Mouse (Mus musculus) cerebellum, adult 8-10 months (tissue): ENCODE results near the gene Apbb1ip.

Experiments
- DNase-seq: peaks from one replicate; pipeline ENCODE4 v3.0.0; 2022

The Apbb1ip gene

DNA sequence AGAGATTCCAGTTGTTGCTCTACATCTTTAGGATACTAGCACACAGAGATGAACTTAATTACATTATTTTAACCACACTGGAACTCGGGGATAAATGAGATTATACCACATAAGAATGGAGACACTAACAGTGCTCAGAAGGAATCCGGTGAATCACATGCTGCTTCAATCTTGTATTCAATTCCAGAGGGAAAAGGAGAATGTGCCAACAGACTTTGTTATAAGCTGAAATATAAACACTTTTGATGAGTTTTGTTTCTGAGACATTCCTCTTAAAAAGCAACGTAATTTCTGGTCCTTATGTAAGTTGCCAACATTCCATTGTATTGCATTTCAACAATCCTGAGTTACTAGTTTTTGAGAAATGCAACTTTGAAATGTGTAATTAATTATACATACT is 1.8 kb downstream of the Apbb1ip start:
- no peak for DNase-seq

DNA sequence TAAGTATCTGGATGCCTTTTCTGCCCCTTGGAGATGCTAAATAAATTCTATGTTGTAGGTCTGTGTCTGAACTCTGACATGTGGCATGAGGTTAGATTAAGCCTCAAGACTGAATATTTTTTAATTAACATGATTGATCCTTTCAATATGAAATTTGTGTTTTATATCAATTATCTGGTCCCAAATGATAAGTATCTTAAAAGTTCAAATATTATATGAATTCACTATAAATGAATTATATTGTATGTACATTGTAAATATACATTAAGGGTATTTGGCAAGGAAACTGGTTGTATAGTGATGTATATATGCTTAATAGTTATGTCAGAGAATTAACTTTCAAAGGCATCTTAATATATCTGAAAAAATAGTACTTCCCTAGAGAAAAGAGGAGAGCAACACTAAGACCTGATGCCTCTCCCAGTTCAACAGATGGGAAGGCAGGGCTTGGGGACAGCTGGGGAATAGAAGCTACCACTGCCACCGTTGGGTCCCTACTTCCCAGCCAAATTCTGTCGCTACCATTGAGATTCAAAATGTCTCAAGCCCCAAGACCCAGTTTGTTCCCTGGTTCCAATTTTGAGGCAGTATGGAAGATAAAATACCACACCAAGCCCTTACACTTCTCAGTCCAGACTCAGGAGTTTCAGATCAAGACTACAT is 2.8 kb downstream of the Apbb1ip start:
- no peak for DNase-seq

DNA sequence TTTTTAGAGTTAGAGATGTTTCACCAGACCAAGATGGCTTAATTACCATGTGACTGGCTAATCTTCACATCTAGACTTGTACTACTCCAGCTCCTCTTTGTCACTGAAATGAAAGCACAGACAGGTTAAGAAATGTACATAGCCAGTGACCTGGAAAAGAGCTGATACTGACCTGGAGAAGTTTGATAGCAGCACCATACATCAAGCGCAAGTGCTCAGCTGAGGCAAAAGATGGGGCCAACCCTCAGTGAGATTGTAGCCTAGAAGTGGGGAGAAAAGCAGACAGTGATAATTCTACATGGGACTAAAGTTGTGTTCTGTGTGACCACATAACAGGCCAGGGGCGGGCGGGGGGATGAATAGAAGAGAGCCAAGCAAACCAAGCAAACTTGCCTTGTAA is 3.9 kb downstream of the Apbb1ip start:
- DNase-seq: no peak

DNA sequence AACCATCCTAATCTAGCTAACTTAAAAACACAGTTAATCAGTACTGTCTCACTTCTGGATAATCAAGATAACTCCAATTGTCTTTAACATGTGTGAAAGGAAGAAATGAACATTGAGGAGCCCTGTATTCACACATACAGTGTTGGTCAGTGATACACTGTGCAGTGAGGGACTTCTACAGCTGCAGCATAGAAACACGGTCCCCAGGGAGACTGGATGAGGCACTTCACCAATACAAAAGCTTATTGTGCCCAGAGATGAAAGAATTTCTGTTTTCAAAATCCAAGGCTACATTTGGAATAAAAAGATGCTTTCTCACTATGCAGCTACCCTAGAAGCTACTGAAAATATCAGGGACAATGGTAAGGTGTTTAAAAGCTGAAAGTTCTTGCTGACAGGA is 7.0 kb downstream of the Apbb1ip start:
- DNase-seq: no peak

DNA sequence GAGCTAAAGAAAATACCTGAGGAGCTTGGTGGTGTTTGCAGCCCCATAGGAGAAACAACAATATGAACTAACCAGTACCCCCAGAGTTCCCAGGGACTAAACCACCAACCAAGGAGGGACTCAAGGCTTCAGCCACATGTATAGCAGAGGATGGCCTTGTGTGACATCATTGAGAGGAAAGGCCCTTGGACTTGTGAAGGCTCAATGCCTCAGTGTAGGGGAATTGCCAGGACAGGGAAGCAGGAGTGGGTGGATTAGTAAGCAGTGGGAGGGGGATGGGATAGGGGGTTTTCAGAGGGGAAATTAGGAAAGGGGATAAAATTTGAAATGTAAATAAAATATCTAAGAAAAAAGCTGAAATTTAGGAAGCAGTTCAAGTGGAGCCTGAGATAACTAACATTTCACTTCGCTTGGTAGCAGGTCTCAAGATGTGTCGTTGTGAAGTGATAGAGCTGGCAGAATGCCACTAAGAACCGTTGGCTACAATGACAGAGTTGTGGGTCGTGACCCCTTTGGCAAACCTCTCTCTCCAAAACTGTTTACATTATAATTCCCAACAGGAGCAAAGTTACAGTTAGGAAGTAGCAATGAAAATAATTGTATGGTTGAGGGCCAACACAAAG is 7.6 kb downstream of the Apbb1ip start:
- no peak for DNase-seq

DNA sequence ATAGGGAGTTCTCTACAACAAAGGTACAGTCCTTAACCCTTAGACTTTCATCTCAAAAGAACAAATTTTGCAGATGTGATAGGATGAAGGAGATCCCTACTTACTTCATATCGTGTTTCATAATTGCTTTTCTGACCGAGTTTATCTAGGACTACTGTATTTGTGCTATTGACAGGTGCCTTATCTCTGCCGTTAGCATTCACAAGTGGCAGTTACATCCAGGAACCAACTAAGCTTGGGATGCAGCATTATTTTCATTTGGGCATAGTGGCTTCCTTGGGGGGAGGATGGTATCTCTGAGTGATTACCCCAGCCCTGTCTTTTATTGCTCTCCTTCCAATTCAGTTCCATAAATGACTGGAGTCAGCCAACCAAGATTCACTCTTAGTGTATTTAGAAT is 8.2 kb downstream of the Apbb1ip start:
- DNase-seq: no peak

DNA sequence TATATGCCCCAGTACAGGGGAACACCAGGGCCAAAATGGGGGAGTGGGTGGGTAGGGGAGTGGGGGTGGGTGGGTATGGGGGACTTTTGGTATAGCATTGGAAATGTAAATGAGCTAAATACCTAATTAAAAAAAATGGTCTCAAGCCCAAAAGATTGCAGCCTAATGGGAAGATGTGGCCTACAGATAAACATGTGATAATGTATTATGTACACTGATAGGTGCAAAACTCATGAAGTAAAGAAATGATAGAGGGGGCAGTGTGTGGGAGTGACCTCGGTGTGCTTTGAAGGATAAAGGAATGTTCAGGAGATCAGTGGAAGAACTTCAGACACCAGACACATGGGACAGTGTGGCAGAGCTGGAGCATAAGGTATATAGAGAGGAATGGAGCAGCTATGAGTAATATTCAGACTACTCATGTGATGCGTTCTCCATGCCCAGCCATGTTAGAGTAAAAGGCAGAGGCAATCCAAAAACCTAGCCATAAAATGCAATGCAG is 9.3 kb downstream of the Apbb1ip start:
- DNase-seq: no peak

DNA sequence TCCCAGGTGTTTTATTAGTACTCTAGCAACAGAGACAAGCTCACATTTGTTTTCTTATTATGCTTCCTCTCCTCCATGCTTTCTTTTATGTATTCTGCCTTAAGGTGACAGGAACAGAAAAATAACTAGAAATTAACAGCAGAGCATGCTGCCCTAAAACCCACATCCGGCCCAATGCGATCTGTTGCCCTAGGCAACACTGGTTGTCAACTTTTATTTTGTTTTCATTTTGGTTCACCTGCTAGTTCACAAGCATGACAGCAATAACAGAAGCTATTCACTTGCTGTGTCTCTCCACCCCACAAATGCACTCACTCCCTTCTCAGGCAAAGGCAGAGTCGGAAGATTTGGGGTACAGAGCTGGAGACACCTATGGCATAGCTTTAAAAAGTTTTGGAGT is 10.3 kb downstream of the Apbb1ip start:
- DNase-seq: no peak

DNA sequence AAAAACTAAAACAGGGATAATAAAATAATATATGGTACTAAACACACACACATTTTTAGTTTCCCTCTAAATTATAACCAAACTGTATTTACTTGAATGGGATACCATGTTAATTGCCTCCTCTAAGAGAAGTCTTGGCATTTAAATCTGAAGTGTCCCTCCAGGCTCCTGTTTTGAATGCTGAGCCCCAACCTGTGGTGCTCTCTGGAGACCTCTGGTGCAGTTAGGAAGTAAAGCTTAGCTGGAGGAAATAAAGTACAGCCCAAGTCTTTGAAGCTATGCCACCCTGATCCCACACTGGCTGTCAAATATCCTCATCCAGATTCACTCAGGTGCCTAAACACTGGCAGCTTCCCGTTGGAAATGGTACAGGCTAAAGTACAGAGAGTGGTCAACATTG is 10.9 kb downstream of the Apbb1ip start:
- DNase-seq: no peak

DNA sequence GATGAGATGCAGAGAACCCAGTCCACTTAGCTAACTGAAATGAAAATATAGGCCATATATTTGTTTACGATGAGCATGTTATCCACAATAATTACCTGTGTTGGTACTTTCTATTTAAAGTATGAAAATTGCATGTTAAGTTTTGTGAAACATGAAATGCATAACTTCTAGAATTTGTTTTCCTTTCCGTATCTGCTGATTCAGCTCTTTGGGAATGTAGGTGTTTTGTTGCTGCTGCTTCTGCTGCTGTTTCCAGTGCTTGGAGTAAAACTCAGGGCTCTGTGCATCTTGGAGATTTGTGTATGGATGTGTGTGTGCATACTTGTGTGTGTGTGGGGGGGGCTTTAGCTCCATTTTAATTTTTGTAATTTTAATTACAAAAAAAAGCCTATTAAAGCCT is 14.8 kb downstream of the Apbb1ip start:
- no peak for DNase-seq

DNA sequence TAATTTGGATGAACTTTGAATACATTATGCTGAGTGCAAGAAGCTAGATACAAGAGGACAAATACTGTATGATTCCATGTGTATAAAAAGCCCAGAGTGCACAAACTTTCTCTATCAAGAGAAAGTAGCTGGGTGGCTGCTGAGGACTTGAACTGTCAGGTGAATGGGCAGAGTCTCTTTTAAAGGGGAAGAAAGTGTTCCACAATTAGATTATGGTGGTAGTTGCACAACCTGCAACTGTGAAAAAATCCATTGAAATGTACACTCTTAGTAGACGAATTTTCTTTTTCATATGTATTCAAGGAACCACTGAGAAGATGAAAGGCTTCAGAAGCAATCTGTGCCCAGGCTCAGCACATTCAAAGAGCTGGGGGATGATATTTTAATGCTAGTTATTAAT is 15.7 kb downstream of the Apbb1ip start:
- no peak for DNase-seq

DNA sequence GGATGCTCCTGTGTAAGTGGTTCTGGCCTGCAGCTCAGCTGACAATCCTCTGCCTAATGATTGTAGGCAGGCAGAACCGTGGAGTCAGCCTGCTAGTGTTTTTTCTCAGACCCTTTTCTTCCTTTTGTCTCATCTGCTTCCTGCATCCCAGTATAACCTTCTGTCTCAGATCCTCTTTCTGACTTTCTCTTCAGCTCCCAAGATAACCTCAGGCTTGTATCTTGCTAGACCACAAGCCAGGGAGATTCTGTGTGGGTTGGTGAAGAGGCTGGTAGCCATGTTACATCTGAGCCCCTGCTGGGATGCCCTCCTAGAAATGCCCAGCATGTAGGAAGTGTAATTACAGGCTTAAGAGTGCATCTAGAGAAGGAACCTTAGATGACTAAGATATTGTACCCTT is 16.5 kb downstream of the Apbb1ip start:
- no peak for DNase-seq

DNA sequence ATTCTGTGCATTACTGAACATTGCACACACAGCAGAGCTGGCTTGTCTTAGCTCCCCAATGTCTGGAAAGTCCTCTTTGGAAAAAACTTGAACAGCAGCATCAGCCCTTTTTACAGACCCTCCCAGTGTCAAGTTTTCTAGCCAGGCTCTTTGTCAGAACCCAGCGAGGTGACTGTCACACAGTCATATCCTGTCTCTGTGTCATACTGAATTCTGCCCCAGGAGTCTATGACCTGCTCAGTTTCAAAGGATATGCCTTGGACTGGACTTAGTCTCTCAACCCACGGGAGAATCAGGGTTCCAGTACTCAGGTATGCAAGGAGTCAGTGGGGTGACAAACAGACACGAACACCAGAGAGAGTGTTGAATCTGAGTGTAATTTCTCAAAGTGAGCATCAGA is 21.2 kb downstream of the Apbb1ip start:
- DNase-seq: no peak

DNA sequence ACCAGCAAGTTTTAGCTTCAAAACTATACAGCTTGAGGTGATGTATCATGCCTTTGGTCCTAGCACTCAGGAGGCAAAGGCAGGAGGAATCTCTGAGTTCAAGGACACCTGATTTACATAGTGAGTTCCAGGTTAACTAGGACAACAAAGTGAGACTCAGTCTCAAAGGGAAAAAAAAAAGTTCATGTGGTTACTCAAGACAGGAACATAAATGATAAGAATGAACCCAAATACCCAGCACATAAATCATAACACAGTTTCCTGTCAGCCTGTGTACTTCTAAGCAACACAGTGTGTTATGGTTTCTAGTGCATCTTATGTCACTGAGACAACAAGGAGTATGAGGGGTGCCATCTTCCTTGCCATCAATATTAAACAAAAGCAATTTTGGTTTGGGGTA is 22.6 kb downstream of the Apbb1ip start:
- no peak for DNase-seq

DNA sequence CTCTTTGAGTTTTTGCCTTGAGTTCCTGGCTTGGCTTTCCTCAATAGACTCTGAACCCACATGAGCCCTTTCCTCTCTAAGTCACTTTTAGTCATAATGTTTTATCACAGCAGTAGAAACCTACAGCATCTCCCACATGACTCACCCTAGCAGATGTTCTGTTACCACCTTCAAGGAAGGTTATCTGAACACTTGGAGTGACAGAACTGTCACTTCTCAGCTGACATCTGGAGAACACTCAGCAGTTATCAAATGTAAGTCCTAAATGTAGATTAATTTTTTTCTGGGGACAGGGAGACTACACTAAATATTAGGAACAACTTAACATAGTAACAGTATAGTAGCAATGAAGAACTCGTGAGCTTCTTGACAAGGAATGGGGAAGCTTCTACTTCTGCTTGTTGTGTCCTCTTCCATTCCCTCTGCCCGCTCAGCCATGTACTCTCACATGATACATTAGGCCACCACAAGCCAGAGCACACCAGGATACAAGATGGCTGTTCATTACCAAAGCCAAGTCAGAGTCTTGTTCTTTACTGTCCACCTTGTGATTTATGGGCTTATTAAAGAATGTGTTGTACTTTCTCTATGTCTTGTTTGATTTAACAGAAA is 25.6 kb downstream of the Apbb1ip start:
- no peak for DNase-seq

DNA sequence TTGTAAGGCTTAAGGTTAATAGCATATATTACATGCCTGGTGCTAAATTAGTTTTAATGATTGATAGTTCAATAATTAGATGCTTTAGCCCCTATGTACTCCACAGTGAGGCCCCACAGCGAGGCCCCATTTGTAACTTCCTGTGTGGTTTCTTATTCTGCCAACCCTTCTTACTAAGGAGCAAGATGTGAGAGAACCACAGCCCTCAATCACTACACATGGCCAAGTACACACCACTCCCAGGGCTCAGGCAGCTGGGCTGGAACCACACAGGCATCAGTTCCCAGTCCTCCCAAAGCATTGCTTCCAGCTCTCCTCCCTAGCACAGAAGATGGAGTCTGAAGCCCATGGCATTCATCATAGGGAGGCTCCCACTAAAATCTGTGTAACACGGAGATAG is 31.7 kb downstream of the Apbb1ip start:
- no peak for DNase-seq

DNA sequence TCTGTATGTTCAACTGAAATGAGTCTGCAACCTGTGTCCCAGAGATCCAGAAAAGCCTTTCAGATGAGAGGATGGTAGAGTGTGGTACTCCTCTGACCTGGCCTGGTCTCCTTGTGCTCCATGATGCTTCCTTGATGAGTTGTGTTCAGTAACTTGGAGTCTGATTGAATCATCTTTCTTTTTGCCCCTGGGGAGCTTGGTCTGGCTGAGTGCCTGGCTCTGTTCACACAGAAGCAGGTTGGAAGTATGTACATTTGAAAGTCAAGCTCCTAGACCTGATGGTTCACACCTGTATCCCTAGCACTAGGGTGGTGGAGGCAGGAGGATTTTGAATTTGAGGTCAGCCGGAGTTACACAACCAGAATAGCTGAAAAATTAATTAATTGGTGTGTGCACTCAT is 32.7 kb downstream of the Apbb1ip start:
- no peak for DNase-seq

DNA sequence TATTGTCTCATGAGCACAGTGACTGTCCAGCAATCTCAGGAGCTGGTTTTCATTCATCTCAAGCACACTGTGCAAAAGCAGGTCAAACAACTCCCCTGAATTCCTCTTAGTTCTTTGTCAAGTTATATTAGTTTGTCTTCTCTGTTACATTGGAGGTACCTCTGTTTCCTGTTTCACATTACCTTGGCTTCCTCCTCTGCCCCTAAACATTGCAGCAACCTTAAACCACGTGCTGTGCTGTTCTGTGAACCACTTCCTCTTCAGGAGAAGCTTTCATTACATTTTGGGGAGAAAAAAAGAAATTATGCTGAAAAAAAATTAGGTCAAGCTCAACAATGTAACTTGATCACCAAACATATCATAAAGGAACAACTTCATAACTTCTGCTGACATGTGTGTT is 33.4 kb downstream of the Apbb1ip start:
- DNase-seq: no peak

DNA sequence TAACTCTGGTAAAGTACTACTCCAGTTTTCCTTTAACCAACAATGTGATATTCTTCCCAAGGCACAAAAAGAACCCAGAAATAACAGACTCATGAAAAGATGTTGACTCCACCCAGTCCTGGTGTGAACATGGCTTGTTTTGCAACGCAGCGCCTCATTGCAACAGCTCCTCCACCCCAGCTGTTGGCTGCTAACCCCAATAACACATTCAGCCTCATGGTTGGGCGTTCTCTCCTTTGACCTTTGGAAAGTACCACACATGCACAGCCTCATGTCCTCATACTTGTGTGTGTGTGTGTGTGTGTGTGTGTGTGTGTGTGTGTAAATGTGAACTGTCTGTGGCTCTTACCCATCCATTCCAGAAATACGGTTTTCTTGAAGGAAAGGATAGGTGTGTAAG is 37.0 kb downstream of the Apbb1ip start:
- no peak for DNase-seq

DNA sequence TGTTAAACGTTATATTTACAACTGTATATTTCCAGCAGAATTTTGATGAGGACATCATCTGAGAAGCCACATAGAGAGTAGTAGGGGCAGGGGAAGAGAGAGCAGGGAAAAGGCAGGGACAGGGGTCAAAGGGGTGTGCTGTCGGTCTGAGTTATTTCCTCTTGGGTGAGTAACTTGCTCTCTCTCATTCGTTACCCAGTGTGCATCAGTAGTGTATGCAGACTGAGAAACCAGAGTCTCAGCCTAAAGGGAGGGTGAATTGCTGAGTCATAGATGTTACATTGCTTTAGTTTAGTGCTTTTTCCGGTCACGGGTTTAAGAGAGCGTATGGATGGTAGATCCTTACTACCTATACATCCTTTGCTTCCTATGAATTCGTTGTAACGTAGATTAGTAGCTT is 37.6 kb downstream of the Apbb1ip start:
- no peak for DNase-seq

DNA sequence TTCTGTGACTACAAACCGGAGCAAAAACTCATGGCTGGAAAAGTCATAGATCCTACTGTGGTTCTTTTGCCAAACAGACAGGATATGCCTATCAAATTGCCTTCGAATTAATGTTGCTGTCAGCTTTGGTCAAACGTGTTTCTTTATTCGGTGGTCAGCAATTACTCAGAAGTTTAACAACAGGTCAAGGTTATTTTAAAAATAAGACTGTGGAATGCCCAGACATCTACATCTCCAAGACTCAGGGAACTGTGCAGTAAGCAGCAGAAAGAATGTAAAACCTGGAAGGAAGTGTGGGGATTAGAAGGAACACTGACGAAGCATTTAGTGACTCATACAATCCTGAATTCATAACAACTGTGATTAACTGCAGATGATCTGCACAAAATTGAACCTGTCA is 40.0 kb downstream of the Apbb1ip start:
- DNase-seq: no peak

DNA sequence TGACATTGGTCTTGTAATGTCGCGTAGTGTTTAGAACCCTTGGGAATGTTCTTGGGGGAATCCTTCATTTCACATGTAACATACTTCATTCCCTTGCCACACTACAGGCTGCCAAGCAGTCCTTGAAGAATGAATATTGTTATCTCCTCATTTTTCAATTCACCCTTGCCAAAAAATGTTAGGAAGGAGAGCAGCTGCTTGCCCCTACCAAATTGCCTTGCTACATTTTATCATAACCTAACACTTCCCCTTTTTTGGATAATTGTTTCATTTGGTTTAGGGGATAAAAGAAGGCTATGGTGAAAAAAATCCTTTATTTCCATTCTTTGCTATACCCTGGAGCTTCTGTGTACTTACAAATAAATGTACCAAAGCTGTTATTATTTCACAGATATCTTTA is 41.8 kb downstream of the Apbb1ip start:
- DNase-seq: no peak

DNA sequence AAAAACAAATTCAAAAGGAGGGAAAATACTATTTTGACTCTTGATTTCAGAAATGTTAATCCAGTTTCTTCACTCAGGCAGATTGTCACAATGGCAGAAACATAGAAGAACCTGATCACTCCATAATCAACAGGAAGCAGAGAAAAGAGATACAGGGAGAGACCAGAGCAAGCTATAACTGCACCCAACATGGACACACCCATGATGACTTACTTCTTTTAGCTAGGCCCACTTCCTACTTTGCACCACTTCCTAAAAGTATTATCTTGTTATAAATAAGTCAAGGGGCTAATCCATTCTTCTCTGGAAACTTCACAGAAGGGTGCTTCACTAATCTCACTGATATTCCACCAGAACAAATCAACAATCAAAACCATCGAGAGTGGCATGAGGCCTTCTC is 42.3 kb downstream of the Apbb1ip start:
- no peak for DNase-seq

DNA sequence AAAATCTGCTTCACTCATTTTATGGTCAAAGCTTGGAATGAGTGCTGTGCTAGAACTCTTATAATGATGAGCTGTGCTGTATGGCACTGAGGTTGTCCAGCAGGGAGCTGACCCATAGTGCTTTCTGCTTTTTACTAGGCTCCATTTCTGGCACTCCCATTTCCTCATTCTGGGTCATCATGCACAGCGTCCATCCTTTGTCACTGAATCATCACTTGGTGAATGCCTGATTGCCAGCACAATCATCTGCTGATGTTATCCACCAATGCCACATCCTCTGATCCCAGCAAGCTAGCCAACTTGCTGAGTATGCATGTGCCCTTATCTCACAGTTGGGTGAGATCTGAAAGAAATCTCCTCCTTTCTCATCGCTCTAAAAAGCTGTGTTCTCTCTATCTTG is 48.4 kb downstream of the Apbb1ip start:
- DNase-seq: no peak

DNA sequence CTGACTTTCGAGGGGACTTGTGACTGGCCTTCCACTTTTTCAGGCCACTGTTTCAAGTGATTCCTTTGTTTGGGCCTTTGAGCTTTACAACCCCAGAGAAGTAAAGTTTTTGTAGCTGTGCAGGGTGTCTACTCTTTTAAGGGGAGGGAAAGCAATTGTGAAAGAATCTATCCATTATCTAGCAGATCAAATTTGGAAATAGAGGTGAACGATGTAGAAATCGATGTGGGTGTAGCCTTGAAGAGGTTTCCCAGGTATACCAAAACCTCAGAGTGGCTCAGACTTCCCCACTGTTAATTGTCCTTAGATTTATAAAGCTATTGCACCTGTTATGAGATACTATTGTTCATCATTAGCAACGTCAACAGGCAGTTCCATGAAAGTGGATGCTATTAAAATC is 71.6 kb downstream of the Apbb1ip start:
- DNase-seq: no peak
